Mouse (Mus musculus): ENCODE measurements around the gene Nup160. TPM values are rescaled to one million over a fixed set of nuclear protein-coding genes. Genes with fewer than 3 reads are reported as not detected.

Nup160 gene
- 24.8 and 29.3 TPM in 2 replicates for polyA plus RNA-seq (2012; rRNA removed)

GRCm38 (mm10) chr2:90677007-90677406 is at the start of gene Nup160:
Gene Nup160, plus strand, starts transcription at chr2:90677215.

GRCm38 (mm10) chr2:90745053-90745678 is 68.2 kb downstream of the Nup160 start, which contains the start of gene Fnbp4:
Gene Fnbp4, plus strand, starts transcription at chr2:90745370.

GRCm38 (mm10) chr2:90782458-90782857 is 105.4 kb downstream of the Nup160 start, which contains the start of gene Agbl2:
Gene Agbl2, plus strand, starts transcription at chr2:90782727.

Other genes with a start within 250 kb of the Nup160 start
- 6.7 and 7.8 TPM in 2 replicates for gene Ptprj, start 96.6 kb upstream of the Nup160 start, polyA plus RNA-seq (2012; rRNA removed)
- 144 and 148 TPM in 2 replicates for gene Fnbp4, start 68.2 kb downstream of the Nup160 start, polyA plus RNA-seq (2012; rRNA removed)
- 0.96 and 1.1 TPM in 2 replicates for gene Agbl2, start 105.5 kb downstream of the Nup160 start, polyA plus RNA-seq (2012; rRNA removed)
- 150 and 167 TPM in 2 replicates for gene Mtch2, start 169.9 kb downstream of the Nup160 start, polyA plus RNA-seq (2012; rRNA removed)
- 106 and 128 TPM in 2 replicates for gene C1qtnf4, start 208.6 kb downstream of the Nup160 start, polyA plus RNA-seq (2012; rRNA removed)
- 36.8 and 41.3 TPM in 2 replicates for gene Kbtbd4, start 227.5 kb downstream of the Nup160 start, polyA plus RNA-seq (2012; rRNA removed)
- gene Ndufs3, start 227.6 kb downstream of the Nup160 start, polyA plus RNA-seq (2012; rRNA removed), result 166 and 176 TPM in 2 replicates